Mouse (Mus musculus) erythroblast, embryonic 14.5 days (primary cell): Measurements from ENCODE around the gene Set.

Experiments
- GATA1 ChIP-seq: IDR thresholded peaks from 2 replicates; pipeline ENCODE4 v1.6.1; 2012; ENCODE audit warnings: low read length, inconsistent platforms, mixed read lengths
- TAL1 ChIP-seq: IDR thresholded peaks from 3 replicates; pipeline ENCODE4 v1.6.1; 2012; ENCODE audit warnings: low read length, inconsistent platforms, mixed read lengths

DNA sequence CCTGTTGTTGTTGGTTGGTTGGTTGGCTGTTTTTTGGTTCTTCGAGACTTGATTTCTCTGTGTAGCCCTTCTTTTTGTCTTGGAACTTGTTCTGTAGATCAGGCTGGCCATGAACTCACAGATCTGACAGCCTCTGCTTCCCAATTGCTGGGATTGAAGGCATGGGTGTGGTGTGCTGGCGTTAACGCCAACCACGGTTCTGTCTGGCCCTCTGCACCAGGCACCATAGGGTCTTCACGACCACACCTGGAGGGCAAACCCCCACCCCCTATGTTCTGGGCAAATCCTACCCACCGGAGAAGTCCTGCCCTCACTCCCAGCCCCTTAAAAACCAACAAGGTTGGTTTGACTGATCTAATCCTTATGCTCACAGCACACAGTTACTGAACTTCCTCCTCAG lies 19.8 kb downstream of the Set start:
- TF ChIP-seq GATA1 (no peak), TAL1 (no peak)
